Mouse (Mus musculus) Patski (cell line): ENCODE results near the gene Mecom. TPM values are rescaled to one million over a fixed set of nuclear protein-coding genes. Genes with fewer than 3 reads are reported as not detected.
"Not testable (repeated sequence)": the region's sequence is repeated elsewhere in the genome, so short reads cannot be mapped to it uniquely, and the experiment has no call there.

ENCODE experiments used
- ATAC-seq: fragments of 100-300 bp; one replicate; pipeline ENCODE4 v1.8.0; 2021
- CTCF ChIA-PET: fragments of 350-600 bp; sonication (Branson Sonifier 250); formaldehyde crosslinking; loops from one replicate; lab custom pipeline; 2022; ENCODE audit warnings: inconsistent platforms; lab: Charles Lee
- POLR2A ChIA-PET: fragments of 350-600 bp; sonication (Branson Sonifier 250); formaldehyde crosslinking; loops from one replicate; lab custom pipeline; 2022; ENCODE audit warnings: antibody characterized with exemption, inconsistent platforms; lab: Charles Lee
- DNase-seq: peaks from one replicate; pipeline ENCODE4 v3.0.0-alpha.2; 2011; ENCODE audit warnings: low read depth, low spot score
- H3K27me3 ChIP-seq: fragments of 371-371 bp; one replicate; pipeline ENCODE4 v1.5.1; 2021
- CTCF ChIP-seq: fragments of 100-300 bp; IDR thresholded peaks from one replicate; pipeline ENCODE4 v1.5.1; 2021
- in situ Hi-C: fragments of 300-500 bp; cut with MboI; formaldehyde crosslinking; loops from 3 replicates; pipeline ENCODE4 v1.11.1; 2018; ENCODE audit warnings: low pct_unique_long_range_greater_than_20kb, mixed read lengths
- polyA plus RNA-seq: library from polyadenylated mRNA; unstranded; gene quantifications from one replicate; pipeline ENCODE4 v1.2.3, GENCODE M21; 2021

The Mecom gene
- polyA plus RNA-seq, 1 experiment from 2014 or later, result 18.4 TPM

DNA sequence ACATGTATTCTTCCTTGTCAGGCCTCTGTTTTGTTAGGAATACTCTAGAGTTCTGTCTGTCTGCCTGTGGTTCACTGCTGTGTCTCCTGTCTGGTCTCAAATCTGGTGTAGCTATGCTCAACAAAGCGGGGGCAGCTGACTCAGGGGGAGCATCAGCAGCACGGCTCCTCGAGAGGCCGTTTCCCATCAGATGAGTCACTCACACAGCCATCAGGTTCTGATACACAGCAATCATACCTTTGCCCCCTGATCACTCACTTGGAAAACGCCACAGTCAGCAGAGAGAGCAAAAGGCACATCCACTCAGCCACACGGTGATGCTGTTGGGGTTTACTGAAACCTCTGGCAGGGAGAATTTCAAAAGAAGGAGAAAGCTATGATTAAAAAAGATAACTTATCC, 5.9 kb upstream of the Mecom start:
- in situ Hi-C loops, result loop anchor here (10.0 to 25.0 kb wide), 4 partner anchors 539 to 1519 kb away; no protein-coding TSS in a partner anchor
- DNase-seq, result no peak
- ATAC-seq, result no peak
- ChIA-PET POLR2A (no interaction called here), CTCF (no interaction called here)
- H3K27me3 ChIP-seq, result peaks cover 41% of the 10 kb centered on the region
- TF ChIP-seq CTCF, result no peak

DNA sequence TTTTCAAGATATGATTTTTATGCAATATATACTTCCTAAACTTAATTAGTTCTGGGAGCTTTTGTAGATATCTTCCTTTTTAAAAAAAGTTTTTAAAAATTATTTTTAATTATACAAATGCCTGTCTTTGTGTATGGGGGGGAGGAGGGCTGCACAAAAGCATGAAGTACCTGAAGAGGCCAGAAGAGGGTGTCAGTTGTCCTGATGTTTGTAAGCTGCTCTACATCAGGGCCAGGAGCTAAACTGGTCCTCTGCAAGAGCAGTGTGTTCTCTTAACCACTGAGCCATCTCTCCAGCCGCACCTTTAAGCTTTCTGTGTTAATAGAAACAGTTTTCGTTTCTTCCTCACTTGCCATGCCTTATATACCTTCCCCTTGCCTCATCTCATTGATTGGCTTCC, 2.4 kb upstream of the Mecom start:
- ATAC-seq (no peak), DNase-seq (no peak)
- POLR2A ChIA-PET, result no interaction called here
- H3K27me3 ChIP-seq, result peaks cover 24% of the 10 kb centered on the region
- in situ Hi-C loops, result loop anchor here (10.0 to 25.0 kb wide), 4 partner anchors 535 to 1515 kb away; no protein-coding TSS in a partner anchor
- CTCF ChIA-PET, result interaction anchor here (1.1 to 2.0 kb wide), 4 partner anchors 8 to 16 kb away, joined by 3 to 6 read pairs (median 4); no protein-coding TSS in a partner anchor
- TF ChIP-seq CTCF, result peak; percentile 35

DNA sequence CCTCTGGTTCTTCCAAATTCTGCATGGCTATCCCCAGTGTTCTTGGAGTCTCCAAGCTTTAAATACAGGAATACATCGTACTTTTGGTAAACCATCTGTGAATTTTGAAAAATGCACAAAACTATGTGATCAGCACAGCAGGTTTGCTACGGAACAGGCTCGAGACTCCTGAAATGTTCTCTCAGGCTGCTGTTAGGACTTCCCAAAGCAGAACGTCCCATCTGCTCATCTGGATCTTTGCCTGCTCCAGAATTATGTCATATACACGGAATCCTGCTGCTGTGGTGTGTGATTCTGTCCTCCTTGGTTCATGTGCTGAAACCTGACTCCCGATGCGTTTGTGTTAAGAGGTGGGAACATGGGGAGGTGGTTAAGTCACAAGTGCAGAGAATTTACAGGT, 1.1 kb upstream of the Mecom start:
- peaks cover 29% of the 10 kb centered on the region for H3K27me3 ChIP-seq
- ChIA-PET CTCF (interaction anchor here (1.4 to 2.0 kb wide), 2 partner anchors 10 to 12 kb away, joined by 5 to 6 read pairs; no protein-coding TSS in a partner anchor), POLR2A (no interaction called here)
- ATAC-seq, result no peak
- no peak for TF ChIP-seq CTCF
- in situ Hi-C loops, result no loop called here
- DNase-seq, result no peak

DNA sequence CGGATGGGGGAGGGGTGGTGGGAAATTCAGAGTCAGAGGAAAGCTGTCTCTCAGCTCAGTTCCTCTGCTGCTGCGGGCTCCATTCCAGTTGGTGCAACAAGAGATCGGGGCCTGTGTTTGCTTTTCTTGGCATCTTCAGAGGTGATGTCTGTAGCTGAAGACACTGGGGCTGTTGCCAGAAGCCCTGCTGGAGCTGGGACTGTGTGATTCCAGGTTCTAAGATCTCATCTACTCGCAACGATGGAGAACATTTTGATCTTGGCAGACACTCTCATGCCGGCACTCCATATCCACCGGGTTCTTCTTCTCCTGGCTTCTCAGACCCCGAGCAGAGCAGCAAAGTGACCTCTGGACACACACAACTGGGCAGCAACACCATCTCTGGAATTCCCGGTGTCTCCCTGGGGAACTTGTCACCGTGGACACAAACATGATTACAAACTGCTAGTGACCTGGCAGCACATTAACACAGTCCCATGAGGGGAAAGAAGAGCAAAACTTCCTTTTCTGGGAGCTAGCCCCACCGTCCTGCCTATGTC, 908 bp downstream of the Mecom start:
- peaks cover 23% of the 10 kb centered on the region for H3K27me3 ChIP-seq
- no peak for TF ChIP-seq CTCF
- ChIA-PET POLR2A (no interaction called here), CTCF (interaction anchor here (1.2 kb wide), 1 partner anchor 14 kb away, joined by 3 read pairs; no protein-coding TSS in a partner anchor)
- ATAC-seq, result no peak
- no peak for DNase-seq
- in situ Hi-C loops, result no loop called here

DNA sequence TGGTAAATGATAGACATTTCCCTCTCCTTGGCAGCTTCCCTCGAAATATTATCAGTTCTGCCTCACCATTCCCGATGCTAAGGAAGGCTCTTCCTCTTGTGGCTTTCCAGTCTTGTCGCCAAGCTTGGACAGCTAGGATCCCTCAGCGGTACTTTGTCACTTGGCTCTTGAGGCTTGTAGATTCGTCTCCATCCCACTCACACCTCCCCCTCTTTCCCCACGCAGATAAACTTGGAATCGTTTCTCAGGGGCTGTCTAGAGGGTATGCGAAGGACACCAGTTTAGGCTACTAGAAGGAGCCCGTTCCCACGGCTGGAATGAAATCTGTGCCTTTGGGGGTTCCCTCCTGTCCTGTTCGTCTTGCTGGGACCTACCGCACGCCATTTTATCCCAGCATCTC, 1.4 kb downstream of the Mecom start:
- POLR2A ChIA-PET, result no interaction called here

DNA sequence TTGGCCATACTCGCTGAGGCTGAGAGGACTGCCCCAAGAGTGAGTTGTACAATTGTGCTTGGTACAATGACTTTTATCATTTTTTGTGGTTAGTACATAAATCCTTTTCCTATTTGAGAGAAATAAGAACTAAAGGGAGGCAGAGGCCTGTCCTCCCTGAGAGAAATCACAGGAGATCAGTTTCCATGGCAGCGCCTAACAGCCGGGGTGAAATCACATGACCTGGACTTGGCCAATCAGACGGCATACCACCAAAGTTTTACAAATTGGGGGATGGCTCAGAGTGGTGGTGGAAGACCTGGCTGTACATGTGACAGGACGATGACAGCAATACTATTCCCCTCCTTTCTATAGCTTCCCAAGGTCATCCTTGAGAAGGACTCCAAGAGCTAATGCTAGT, 2.6 kb downstream of the Mecom start:
- ChIA-PET POLR2A (no interaction called here), CTCF (no interaction called here)
- DNase-seq, result no peak
- in situ Hi-C loops, result no loop called here
- peaks cover 21% of the 10 kb centered on the region for H3K27me3 ChIP-seq
- ATAC-seq, result no peak
- no peak for TF ChIP-seq CTCF

More for the DNA sequence above, 1.4 kb downstream of the Mecom start:
- DNase-seq (no peak), ATAC-seq (no peak)
- H3K27me3 ChIP-seq, result peaks cover 21% of the 10 kb centered on the region
- no peak for TF ChIP-seq CTCF
- CTCF ChIA-PET, result interaction anchor here (1.2 kb wide), 1 partner anchor 14 kb away, joined by 3 read pairs; no protein-coding TSS in a partner anchor
- in situ Hi-C loops, result no loop called here

DNA sequence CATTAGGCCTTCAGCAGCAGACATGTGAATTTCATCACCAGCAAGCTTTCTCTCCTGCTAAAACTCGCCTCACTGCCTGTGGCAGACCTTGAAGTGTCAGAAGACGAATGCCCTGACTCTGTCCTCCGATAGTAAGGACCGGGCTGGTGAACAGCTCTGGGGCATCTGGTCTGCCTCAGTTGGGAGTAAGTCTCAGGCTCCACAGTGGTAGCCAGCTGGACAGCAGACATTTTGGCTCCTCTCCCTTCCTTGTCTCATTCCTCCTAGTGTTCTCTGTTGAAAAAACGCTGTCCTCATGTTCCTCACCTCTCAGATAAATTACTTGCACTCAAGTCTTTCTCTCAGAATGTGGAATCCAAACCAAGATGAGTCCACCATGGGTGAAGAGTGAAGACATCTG, 3.5 kb downstream of the Mecom start:
- POLR2A ChIA-PET, result no interaction called here
- in situ Hi-C loops, result no loop called here
- TF ChIP-seq CTCF, result no peak
- ATAC-seq (no peak), DNase-seq (no peak)
- CTCF ChIA-PET, result no interaction called here
- H3K27me3 ChIP-seq, result peaks cover 21% of the 10 kb centered on the region

DNA sequence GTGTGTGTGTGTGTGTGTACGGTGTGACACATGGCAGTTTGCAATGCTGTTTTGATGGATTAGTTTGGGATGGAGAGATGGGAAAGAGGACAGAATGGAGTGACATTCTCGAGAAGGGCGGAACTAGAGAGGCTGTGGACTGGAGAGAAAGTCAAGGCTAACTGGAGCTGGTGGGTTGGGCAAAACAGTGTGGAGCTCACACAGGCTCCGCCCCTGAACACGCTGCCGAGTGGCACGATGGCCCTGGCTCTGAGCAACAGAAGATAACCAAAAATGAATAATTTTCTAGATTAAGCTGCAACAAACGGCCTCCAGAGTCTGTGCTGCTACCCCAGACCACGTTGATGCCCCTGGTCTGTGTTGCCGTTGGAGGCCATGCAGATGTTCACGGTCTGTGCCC, 12.0 kb downstream of the Mecom start:
- H3K27me3 ChIP-seq, result peaks cover 11% of the 10 kb centered on the region
- POLR2A ChIA-PET, result no interaction called here
- ATAC-seq (no peak), DNase-seq (no peak)
- CTCF ChIA-PET, result interaction anchor here (2.1 kb wide), 1 partner anchor 17 kb away, joined by 6 read pairs; no protein-coding TSS in a partner anchor
- in situ Hi-C loops, result no loop called here
- TF ChIP-seq CTCF, result no peak

DNA sequence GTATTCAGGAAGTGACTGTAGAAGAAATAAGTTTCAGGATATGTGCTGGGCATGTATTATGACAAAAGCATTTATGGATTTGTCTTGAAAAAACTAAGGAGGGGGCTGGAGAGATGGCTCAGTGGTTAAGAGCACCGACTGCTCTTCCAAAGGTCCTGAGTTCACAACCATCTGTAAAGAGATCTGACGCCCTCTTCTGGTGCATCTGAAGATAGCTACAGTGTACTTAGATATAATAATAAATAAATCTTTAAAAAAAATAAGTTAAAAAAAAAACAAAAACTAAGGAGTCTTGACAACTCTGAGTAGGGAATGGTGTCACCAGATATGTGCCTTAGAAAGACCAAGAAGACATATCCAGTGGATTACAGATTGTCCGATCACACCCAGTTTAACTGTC, 27.1 kb downstream of the Mecom start:
- peaks cover 79% of the 10 kb centered on the region for H3K27me3 ChIP-seq
- ATAC-seq, DNase-seq, in situ Hi-C loops, POLR2A ChIA-PET: not testable (repeated sequence)
- CTCF ChIA-PET, result interaction anchor here (1.4 kb wide), 1 partner anchor 10 kb away, joined by 5 read pairs; no protein-coding TSS in a partner anchor
- TF ChIP-seq CTCF, result peak; percentile 48

DNA sequence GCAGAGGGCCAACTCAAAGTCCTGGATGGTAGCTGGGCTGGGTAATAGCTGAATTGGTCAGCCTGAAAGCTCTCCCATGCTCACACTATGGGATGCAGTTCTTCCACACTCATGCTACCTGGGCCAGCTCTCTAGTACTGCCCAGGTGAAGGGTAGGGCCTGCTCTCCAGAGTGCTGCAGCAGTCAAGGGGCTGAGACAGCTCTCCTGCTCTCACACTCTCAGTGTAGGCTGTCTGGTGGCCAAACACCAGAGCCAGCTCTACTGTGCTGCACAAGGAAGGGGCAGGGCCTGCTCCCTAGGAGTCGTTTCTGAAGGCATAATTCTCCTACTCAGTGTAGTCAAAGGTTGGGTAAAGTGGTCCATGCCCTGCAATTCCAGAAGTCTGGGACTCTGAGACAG, 28.4 kb downstream of the Mecom start:
- in situ Hi-C loops, result loop anchor here (10.0 kb wide), 1 partner anchor 515 kb away; no protein-coding TSS in a partner anchor
- ChIA-PET POLR2A (interaction anchor here (0.6 to 1.3 kb wide), 2 partner anchors 11 to 33 kb away, joined by 3 to 4 read pairs; no protein-coding TSS in a partner anchor), CTCF (interaction anchor here (1.4 to 1.8 kb wide), 2 partner anchors 12 to 16 kb away, joined by 5 to 6 read pairs; no protein-coding TSS in a partner anchor)
- H3K27me3 ChIP-seq, result peaks cover 79% of the 10 kb centered on the region
- DNase-seq, result no peak
- ATAC-seq, result no peak
- TF ChIP-seq CTCF, result no peak

DNA sequence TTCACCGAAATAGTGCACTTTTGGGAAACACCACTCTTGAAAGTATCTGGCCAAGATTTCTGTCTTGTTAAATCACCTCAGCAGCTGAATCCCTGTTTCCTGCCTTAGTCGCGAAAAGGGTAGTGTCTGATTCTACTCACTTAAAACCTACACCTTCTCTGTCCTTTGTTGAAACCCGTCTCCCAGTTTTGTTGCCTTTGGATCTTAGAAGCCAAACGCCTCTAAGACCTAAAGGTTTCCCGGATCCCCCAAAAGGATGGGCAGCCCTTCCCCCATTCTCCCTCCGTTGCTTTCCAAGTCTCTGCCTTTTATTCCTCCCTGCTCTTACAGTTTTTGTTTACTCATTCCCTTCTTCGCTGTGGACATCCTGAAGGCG, 32.0 kb downstream of the Mecom start:
- in situ Hi-C loops, result loop anchor here (10.0 kb wide), 1 partner anchor 511 kb away; no protein-coding TSS in a partner anchor
- CTCF ChIA-PET, result interaction anchor here (1.2 kb wide), 1 partner anchor 8 kb away, joined by 3 read pairs; no protein-coding TSS in a partner anchor

More for the DNA sequence above, 32.0 kb downstream of the Mecom start:
- no peak for DNase-seq
- TF ChIP-seq CTCF, result no peak
- H3K27me3 ChIP-seq, result peaks cover 88% of the 10 kb centered on the region
- no peak for ATAC-seq
- POLR2A ChIA-PET, result no interaction called here
